Mouse (Mus musculus) macrophage (primary cell): Measurements from ENCODE around the gene Hs3st4. TPM values are rescaled to one million over a fixed set of nuclear protein-coding genes. Genes with fewer than 3 reads are reported as not detected.

Source experiments
- H3K27ac ChIP-seq: fragments of 350-480 bp; formaldehyde crosslinking; 2 replicates; pipeline ENCODE4 v1.9.0; 2021
- H3K36me3 ChIP-seq: fragments of 350-480 bp; formaldehyde crosslinking; 2 replicates; pipeline ENCODE4 v1.9.0; 2021; ENCODE audit errors: inconsistent target
- H3K4me3 ChIP-seq: fragments of 350-480 bp; formaldehyde crosslinking; 2 replicates; pipeline ENCODE4 v1.9.0; 2021; ENCODE audit errors: inconsistent target
- H3K79me2 ChIP-seq: fragments of 350-480 bp; formaldehyde crosslinking; 2 replicates; pipeline ENCODE4 v1.9.0; 2021; ENCODE audit errors: inconsistent target
- WGBS: methylation state at CpG from one replicate; pipeline ENCODE4 v1.1.7; 2026; ENCODE audit warnings: inconsistent platforms; ENCODE audit not compliant: missing documents; 5-methylcytosine and 5-hydroxymethylcytosine counted together
- polyA plus RNA-seq: library from polyadenylated mRNA; stranded (reverse); fragments of 250-400 nt; gene quantifications from 3 replicates; pipeline ENCODE4 v1.2.4, GENCODE M21; 2018; ENCODE audit warnings: inconsistent platforms

Hs3st4 gene
- polyA plus RNA-seq, 1 experiment from 2014 or later, result not detected

- WGBS, result 37% methylated on average over 3 of the region's 3 CpGs
- Histone ChIP-seq H3K36me3 (no peaks in the 10 kb centered on the region), H3K4me3 (no peak overlapping the region), H3K27ac (no peak overlapping the region), H3K79me2 (no peaks in the 10 kb centered on the region)
These were observed 198.3 kb downstream of the Hs3st4 start for GRCm38 (mm10) chr7:124180926-124181325.

GRCm38 (mm10) chr7:124184693-124185092, 202.0 kb downstream of the Hs3st4 start:
- H3K79me2 ChIP-seq, result no peaks in the 10 kb centered on the region
- H3K27ac ChIP-seq, result no peak overlapping the region
- H3K4me3 ChIP-seq, result no peak overlapping the region
- no peaks in the 10 kb centered on the region for H3K36me3 ChIP-seq
- WGBS, result 45% methylated on average over 1 of the region's 1 CpGs

GRCm38 (mm10) chr7:124198811-124199570, 216.3 kb downstream of the Hs3st4 start:
- Histone ChIP-seq H3K4me3 (no peak overlapping the region), H3K36me3 (no peaks in the 10 kb centered on the region), H3K79me2 (no peaks in the 10 kb centered on the region), H3K27ac (no peak overlapping the region)
- 80% methylated on average over 6 of the region's 6 CpGs for WGBS

- 88% methylated on average over 1 of the region's 1 CpGs for WGBS
- H3K79me2 ChIP-seq, result no peaks in the 10 kb centered on the region
- H3K27ac ChIP-seq, result no peak overlapping the region
- no peak overlapping the region for H3K4me3 ChIP-seq
- no peaks in the 10 kb centered on the region for H3K36me3 ChIP-seq
These were observed 234.3 kb downstream of the Hs3st4 start for GRCm38 (mm10) chr7:124216921-124217320.

GRCm38 (mm10) chr7:124220556-124220955, 237.9 kb downstream of the Hs3st4 start:
- no peak overlapping the region for H3K4me3 ChIP-seq
- WGBS, result 68% methylated on average over 10 of the region's 10 CpGs
- no peaks in the 10 kb centered on the region for H3K79me2 ChIP-seq
- no peak overlapping the region for H3K27ac ChIP-seq
- H3K36me3 ChIP-seq, result no peaks in the 10 kb centered on the region

GRCm38 (mm10) chr7:124237896-124238670, 255.4 kb downstream of the Hs3st4 start:
- WGBS, result 78% methylated on average over 4 of the region's 4 CpGs

GRCm38 (mm10) chr7:124239903-124240647, 257.4 kb downstream of the Hs3st4 start:
- Histone ChIP-seq H3K27ac (no peak overlapping the region), H3K36me3 (no peaks in the 10 kb centered on the region), H3K79me2 (no peaks in the 10 kb centered on the region), H3K4me3 (no peak overlapping the region)
- 46% methylated on average over 7 of the region's 7 CpGs for WGBS

More at GRCm38 (mm10) chr7:124237896-124238670, 255.4 kb downstream of the Hs3st4 start:
- Histone ChIP-seq H3K4me3 (no peak overlapping the region), H3K36me3 (no peaks in the 10 kb centered on the region), H3K79me2 (no peaks in the 10 kb centered on the region), H3K27ac (no peak overlapping the region)

GRCm38 (mm10) chr7:124249838-124250237, 267.2 kb downstream of the Hs3st4 start:
- no peak overlapping the region for H3K27ac ChIP-seq
- H3K36me3 ChIP-seq, result no peaks in the 10 kb centered on the region
- H3K79me2 ChIP-seq, result no peaks in the 10 kb centered on the region
- 86% methylated on average over 3 of the region's 3 CpGs for WGBS
- H3K4me3 ChIP-seq, result no peak overlapping the region

- Histone ChIP-seq H3K79me2 (no peaks in the 10 kb centered on the region), H3K4me3 (no peak overlapping the region), H3K27ac (no peak overlapping the region), H3K36me3 (no peaks in the 10 kb centered on the region)
- WGBS, result 71% methylated on average over 1 of the region's 1 CpGs
These were observed 267.9 kb downstream of the Hs3st4 start for GRCm38 (mm10) chr7:124250566-124250965.

- Histone ChIP-seq H3K79me2 (no peaks in the 10 kb centered on the region), H3K36me3 (no peaks in the 10 kb centered on the region), H3K4me3 (no peak overlapping the region), H3K27ac (no peak overlapping the region)
- WGBS, result 67% methylated on average over 3 of the region's 3 CpGs
These were observed 275.8 kb downstream of the Hs3st4 start for GRCm38 (mm10) chr7:124258419-124258818.

- no peak overlapping the region for H3K27ac ChIP-seq
- no peaks in the 10 kb centered on the region for H3K36me3 ChIP-seq
- no peaks in the 10 kb centered on the region for H3K79me2 ChIP-seq
- no peak overlapping the region for H3K4me3 ChIP-seq
These were observed 288.1 kb downstream of the Hs3st4 start for GRCm38 (mm10) chr7:124270734-124271133.

GRCm38 (mm10) chr7:124289873-124290272, 307.2 kb downstream of the Hs3st4 start:
- no peaks in the 10 kb centered on the region for H3K79me2 ChIP-seq
- no peaks in the 10 kb centered on the region for H3K36me3 ChIP-seq
- H3K4me3 ChIP-seq, result no peak overlapping the region
- H3K27ac ChIP-seq, result no peak overlapping the region
- 64% methylated on average over 6 of the region's 6 CpGs for WGBS

GRCm38 (mm10) chr7:124319451-124319850, 336.8 kb downstream of the Hs3st4 start:
- H3K4me3 ChIP-seq, result no peak overlapping the region
- no peaks in the 10 kb centered on the region for H3K36me3 ChIP-seq
- H3K79me2 ChIP-seq, result no peaks in the 10 kb centered on the region
- WGBS, result 88% methylated on average over 4 of the region's 4 CpGs
- H3K27ac ChIP-seq, result no peak overlapping the region

- H3K27ac ChIP-seq, result no peak overlapping the region
- H3K4me3 ChIP-seq, result no peak overlapping the region
- no peaks in the 10 kb centered on the region for H3K79me2 ChIP-seq
- 86% methylated on average over 1 of the region's 1 CpGs for WGBS
- H3K36me3 ChIP-seq, result no peaks in the 10 kb centered on the region
These were observed 353.0 kb downstream of the Hs3st4 start for GRCm38 (mm10) chr7:124335635-124336034.

GRCm38 (mm10) chr7:124341510-124341909, 358.8 kb downstream of the Hs3st4 start:
- Histone ChIP-seq H3K36me3 (no peaks in the 10 kb centered on the region), H3K4me3 (no peak overlapping the region), H3K79me2 (no peaks in the 10 kb centered on the region), H3K27ac (no peak overlapping the region)
- WGBS, result 92% methylated on average over 3 of the region's 3 CpGs
